Mouse (Mus musculus) MEL (cell line): ENCODE data around the gene Sptbn1.

Experiments used
- ETS1 ChIP-seq: IDR thresholded peaks from 2 replicates; pipeline ENCODE4 v1.6.1; 2012; ENCODE audit warnings: low read depth, mild to moderate bottlenecking, inconsistent platforms, low read length, improper control_type of control experiment, moderate library complexity
- MAZ ChIP-seq: IDR thresholded peaks from 2 replicates; pipeline ENCODE4 v1.6.1; 2012; ENCODE audit warnings: low read depth, mild to moderate bottlenecking, inconsistent platforms, low read length, improper control_type of control experiment
- MYC ChIP-seq: IDR thresholded peaks from 2 replicates; pipeline ENCODE4 v1.6.1; 2011; ENCODE audit warnings: low read depth, mild to moderate bottlenecking, low read length, improper control_type of control experiment, moderate library complexity
- NELFE ChIP-seq: IDR thresholded peaks from 2 replicates; pipeline ENCODE4 v1.6.1; 2011; ENCODE audit warnings: low read depth, low read length, improper control_type of control experiment
- RAD21 ChIP-seq: IDR thresholded peaks from 2 replicates; pipeline ENCODE4 v1.6.1; 2011; ENCODE audit warnings: mild to moderate bottlenecking, low read depth, low read length, improper control_type of control experiment

DNA sequence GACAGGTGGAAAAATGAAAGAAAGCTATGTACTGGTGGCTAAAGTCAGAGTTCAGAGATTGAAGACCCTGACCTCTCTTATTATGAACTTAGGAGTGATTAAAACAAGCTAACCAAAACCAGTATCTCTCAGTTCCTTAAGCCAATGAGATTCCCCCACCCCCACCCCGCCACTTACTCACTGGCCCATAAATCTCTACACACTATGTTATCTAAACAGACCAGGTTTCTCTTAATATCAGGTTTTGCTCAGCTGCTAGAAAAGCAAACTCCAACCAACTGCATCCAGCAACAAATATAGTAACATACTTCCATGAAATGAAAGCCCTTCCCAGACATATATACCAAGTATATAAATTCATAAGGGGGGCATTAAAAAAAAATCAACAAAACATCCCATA, 73.2 kb downstream of the Sptbn1 start:
- TF ChIP-seq MYC (no peak), MAZ (no peak), ETS1 (peak; percentile 92), RAD21 (no peak), NELFE (no peak)
